Mouse (Mus musculus): ENCODE measurements around the gene Zc3h12c.
"Not testable (repeated sequence)": the region's sequence is repeated elsewhere in the genome, so short reads cannot be mapped to it uniquely, and the experiment has no call there.

Zc3h12c gene

GRCm38 (mm10) chr9:52102060-52102844 is 66.1 kb downstream of the Zc3h12c start:
- in situ Hi-C loops (cut with MseI, MboI), result no loop called here

- in situ Hi-C loops (cut with MseI, MboI), result no loop called here
Measured at GRCm38 (mm10) chr9:52100426-52100825, 67.9 kb downstream of the Zc3h12c start.

GRCm38 (mm10) chr9:52098600-52098999 is 69.8 kb downstream of the Zc3h12c start:
- in situ Hi-C loops (cut with MseI, MboI), result loop anchor here (5.0 to 10.0 kb wide), 2 partner anchors 104 to 111 kb away; no protein-coding TSS in a partner anchor

GRCm38 (mm10) chr9:52097386-52097785 is 71.0 kb downstream of the Zc3h12c start:
- in situ Hi-C loops (cut with MseI, MboI), result loop anchor here (5.0 to 10.0 kb wide), 2 partner anchors 103 to 110 kb away; no protein-coding TSS in a partner anchor

GRCm38 (mm10) chr9:52095666-52096065 is 72.7 kb downstream of the Zc3h12c start:
- in situ Hi-C loops (cut with MseI, MboI), result loop anchor here (5.0 to 10.0 kb wide), 2 partner anchors 101 to 108 kb away; no protein-coding TSS in a partner anchor

GRCm38 (mm10) chr9:52094471-52094980 is 73.8 kb downstream of the Zc3h12c start:
- in situ Hi-C loops (cut with MseI, MboI), result loop anchor here in 1 of 2 experiments (10.0 kb wide), 1 partner anchor 100 kb away; no protein-coding TSS in a partner anchor

GRCm38 (mm10) chr9:52094016-52094415 is 74.4 kb downstream of the Zc3h12c start:
- in situ Hi-C loops (cut with MseI, MboI), result loop anchor here in 1 of 2 experiments (10.0 kb wide), 1 partner anchor 99 kb away; no protein-coding TSS in a partner anchor

- in situ Hi-C loops (cut with MseI, MboI), result loop anchor here in 1 of 2 experiments (10.0 kb wide), 1 partner anchor 98 kb away; no protein-coding TSS in a partner anchor
Measured at GRCm38 (mm10) chr9:52093108-52093507, 75.3 kb downstream of the Zc3h12c start.

GRCm38 (mm10) chr9:52092311-52092710 is 76.1 kb downstream of the Zc3h12c start:
- in situ Hi-C loops (cut with MseI, MboI), result loop anchor here in 1 of 2 experiments (10.0 kb wide), 1 partner anchor 98 kb away; no protein-coding TSS in a partner anchor

- in situ Hi-C loops (cut with MseI, MboI), result loop anchor here in 1 of 2 experiments (10.0 kb wide), 1 partner anchor 97 kb away; no protein-coding TSS in a partner anchor
Measured at GRCm38 (mm10) chr9:52091752-52092151, 76.6 kb downstream of the Zc3h12c start.

GRCm38 (mm10) chr9:52082414-52082813 is 86.0 kb downstream of the Zc3h12c start:
- in situ Hi-C loops (cut with MseI, MboI), result no loop called here

GRCm38 (mm10) chr9:52081979-52082378 is 86.4 kb downstream of the Zc3h12c start:
- in situ Hi-C loops (cut with MseI, MboI), result no loop called here

GRCm38 (mm10) chr9:52077692-52078091 is 90.7 kb downstream of the Zc3h12c start:
- in situ Hi-C loops (cut with MseI, MboI), result no loop called here

GRCm38 (mm10) chr9:52076089-52076488 is 92.3 kb downstream of the Zc3h12c start:
- in situ Hi-C loops (cut with MseI, MboI), result no loop called here

- in situ Hi-C loops (cut with MseI, MboI), result no loop called here
Measured at GRCm38 (mm10) chr9:52072202-52072601, 96.2 kb downstream of the Zc3h12c start.

- in situ Hi-C loops (cut with MseI, MboI), result not testable (repeated sequence)
Measured at GRCm38 (mm10) chr9:52071352-52071751, 97.0 kb downstream of the Zc3h12c start.

GRCm38 (mm10) chr9:52070052-52070451 is 98.3 kb downstream of the Zc3h12c start:
- in situ Hi-C loops (cut with MseI, MboI), result no loop called here

Measured in mouse trophoblast stem cell (cell line).